Mouse (Mus musculus): ENCODE results near the gene Tmem126b. TPM values are rescaled to one million over a fixed set of nuclear protein-coding genes. Genes with fewer than 3 reads are reported as not detected.

Gene Tmem126b
- polyA plus RNA-seq, 1 experiment from 2014 or later, result 31.6 TPM

DNA sequence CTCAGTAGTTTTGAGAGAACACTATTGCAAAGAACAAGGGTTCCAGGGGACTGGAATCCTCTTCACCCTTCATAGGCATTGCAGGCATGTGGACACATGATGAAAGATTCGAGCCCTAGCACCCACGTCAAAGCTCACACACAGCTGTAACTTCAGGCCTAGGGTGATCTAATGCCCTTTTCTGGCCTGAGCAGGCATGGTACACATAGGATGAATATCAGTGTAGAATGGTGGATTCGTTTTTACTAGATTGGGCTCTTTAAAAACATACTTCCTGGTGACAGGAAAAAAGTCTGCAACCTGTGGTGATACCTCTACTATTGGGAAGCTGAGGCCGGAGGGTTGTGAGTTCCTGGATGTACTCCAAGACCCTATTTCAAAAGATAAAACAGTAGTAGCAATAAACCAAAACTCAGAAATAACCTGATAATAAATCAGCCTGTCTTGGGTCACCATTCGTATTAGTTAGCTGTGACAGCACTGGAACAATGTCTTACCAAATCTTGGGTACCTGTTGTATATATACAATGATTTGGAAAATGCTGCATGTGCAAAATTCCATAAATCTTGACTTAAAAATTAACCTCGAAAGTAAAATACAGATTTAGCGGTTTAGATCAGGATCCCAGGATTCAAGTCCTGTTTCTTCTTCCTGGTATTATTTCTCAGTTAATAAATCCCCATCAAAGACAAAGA lies 19.5 kb downstream of the Tmem126b start:
- Histone ChIP-seq H3K36me3 (peaks cover 4% of the 10 kb centered on the region; the same call in 1 of the 2 replicates), H3K27ac (peak overlapping the region; percentile 93; the same call in 1 of the 2 replicates), H3K4me3 (replicated peaks) (peak overlapping the region; percentile 88), H3K4me2 (peak overlapping the region; percentile 82), H3K4me1 (peaks cover 6% of the 10 kb centered on the region; the same call in 1 of the 2 replicates), H3K27me3 (replicated peaks) (no peaks in the 10 kb centered on the region), H3K9ac (peak overlapping the region; percentile 68; the same call in 1 of the 2 replicates), H3K9me3 (no peaks in the 10 kb centered on the region)
- 21% methylated on average over 7 of the region's 7 CpGs for WGBS
- ATAC-seq (ENCODE audit: insufficient read depth, low FRiP score, low read depth), result no peak

DNA sequence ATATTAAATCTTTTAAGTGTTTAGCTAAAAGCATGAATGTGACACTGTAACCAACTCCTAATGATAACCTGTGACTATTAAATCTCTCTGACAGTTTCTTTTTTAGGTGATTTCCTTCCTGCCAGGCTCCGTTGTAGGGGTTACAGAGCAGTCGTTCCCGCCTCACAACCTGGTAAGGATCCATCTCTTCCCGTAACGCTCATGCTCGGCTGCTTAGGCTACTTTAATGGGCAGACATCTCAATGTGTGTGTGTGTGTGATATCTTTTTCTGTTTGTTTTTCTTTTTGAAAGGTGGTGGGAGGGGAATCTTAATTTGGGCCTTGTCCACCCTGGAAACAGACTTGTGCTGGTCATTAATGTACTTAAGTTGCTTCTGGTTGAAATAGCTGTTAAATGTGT lies 31.6 kb downstream of the Tmem126b start:
- H3K36me3 ChIP-seq, result 0 out of 2 replicates have a peak, but pooled peaks cover 2% of the 10 kb centered on the region
- H3K4me3 ChIP-seq (replicated peaks), result peak overlapping the region; percentile 96
- peak overlapping the region; percentile 98; the same call in 1 of the 2 replicates for H3K27ac ChIP-seq
- ATAC-seq (ENCODE audit: insufficient read depth, low FRiP score, low read depth), result no peak
- H3K4me1 ChIP-seq, result no peaks in the 10 kb centered on the region
- no peaks in the 10 kb centered on the region for H3K9me3 ChIP-seq
- under 1% methylated on average over 6 of the region's 6 CpGs for WGBS
- peak overlapping the region; percentile 78 for H3K4me2 ChIP-seq
- H3K9ac ChIP-seq, result peak overlapping the region; percentile 99
- H3K27me3 ChIP-seq (replicated peaks), result no peaks in the 10 kb centered on the region

DNA sequence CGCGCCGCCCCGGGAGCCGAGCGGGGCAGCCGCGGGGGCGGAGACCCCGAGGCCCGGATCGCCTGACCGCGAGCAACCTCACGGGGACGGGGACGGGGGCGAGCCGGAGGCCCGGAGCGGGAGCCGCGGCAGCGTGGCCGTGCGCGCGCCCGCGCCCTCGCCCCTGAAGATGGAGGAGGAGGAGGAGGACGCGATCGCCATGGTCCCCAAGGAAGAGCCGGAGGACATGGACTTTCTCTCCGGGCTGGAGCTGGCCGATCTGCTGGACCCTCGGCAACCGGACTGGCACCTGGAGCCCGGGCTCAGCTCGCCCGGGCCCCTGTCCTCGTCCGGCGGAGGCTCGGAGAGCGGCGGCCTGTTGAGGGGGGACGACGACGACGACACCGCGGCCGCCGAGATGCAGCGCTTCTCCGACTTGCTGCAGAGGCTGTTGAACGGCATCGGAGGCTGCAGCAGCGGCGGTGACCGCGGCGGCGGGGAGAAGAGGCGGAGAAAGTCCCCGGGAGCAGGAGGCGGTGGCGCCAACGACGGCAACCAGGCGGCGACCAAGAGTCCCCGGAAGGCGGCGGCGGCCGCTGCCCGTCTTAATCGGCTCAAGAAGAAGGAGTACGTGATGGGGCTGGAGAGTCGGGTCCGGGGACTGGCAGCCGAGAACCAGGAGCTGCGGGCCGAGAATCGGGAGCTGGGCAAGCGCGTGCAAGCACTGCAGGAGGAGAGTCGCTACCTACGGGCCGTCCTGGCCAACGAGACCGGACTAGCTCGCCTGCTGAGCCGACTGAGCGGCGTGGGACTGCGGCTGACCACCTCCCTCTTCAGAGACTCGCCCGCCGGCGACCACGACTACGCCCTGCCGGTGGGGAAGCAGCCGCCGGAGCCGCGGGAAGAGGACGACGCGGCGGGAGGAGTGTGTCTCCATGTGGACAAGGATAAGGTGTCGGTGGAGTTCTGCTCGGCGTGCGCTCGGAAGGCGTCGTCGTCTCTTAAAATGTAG lies 32.4 kb downstream of the Tmem126b start:
- no peaks in the 10 kb centered on the region for H3K27me3 ChIP-seq (replicated peaks)
- peak overlapping the region; percentile 96 for H3K4me3 ChIP-seq (replicated peaks)
- ATAC-seq (ENCODE audit: insufficient read depth, low FRiP score, low read depth), result peak; percentile 57
- H3K27ac ChIP-seq, result peak overlapping the region; percentile 98
- peak overlapping the region; percentile 78 for H3K4me2 ChIP-seq
- WGBS, result under 1% methylated on average over 121 of the region's 123 CpGs
- no peaks in the 10 kb centered on the region for H3K4me1 ChIP-seq
- no peaks in the 10 kb centered on the region for H3K9me3 ChIP-seq
- peak overlapping the region; percentile 99 for H3K9ac ChIP-seq
- no peaks in the 10 kb centered on the region for H3K36me3 ChIP-seq

DNA sequence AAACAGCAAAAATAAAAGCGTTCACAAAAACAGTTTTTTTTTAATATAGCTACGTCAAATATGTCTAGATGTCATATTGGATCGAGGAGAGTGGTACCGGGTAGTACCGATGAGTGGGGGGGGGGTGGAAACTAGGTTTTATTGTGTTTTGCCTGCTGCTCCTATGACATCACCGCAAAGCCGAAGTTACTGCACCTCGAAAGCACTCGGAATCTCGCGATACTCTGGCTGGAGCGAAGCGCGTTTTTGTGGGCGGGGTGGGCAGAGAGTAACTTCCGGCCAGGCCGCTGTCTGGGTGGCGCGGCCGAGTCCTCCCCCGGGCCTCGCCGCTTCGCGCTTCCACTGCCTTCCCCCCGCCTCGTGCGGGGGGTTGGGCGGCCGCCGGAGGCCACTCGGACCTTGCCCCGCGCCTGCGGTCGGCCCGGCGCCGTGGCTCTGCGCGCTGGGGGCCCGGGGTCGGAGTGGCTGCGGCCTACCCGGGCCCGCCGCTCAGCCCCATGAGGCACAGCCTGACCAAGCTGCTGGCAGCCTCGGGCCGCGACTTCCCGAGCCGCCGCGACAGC lies 33.2 kb downstream of the Tmem126b start, which contains the start of gene Crebzf:
Crebzf (plus strand) TSS at position 212 of the 563 bp plus-strand sequence.
- WGBS, result under 1% methylated on average over 49 of the region's 54 CpGs
- Histone ChIP-seq H3K27me3 (replicated peaks) (no peaks in the 10 kb centered on the region), H3K9me3 (no peaks in the 10 kb centered on the region), H3K4me3 (replicated peaks) (peak within 1 kb of the TSS; percentile 96), H3K27ac (peak within 1 kb of the TSS; percentile 98), H3K4me1 (no peaks in the 10 kb centered on the region), H3K36me3 (no peaks in the 10 kb centered on the region), H3K4me2 (peak within 1 kb of the TSS; percentile 78), H3K9ac (peak within 1 kb of the TSS; percentile 99)
- peak; percentile 94 for ATAC-seq (ENCODE audit: insufficient read depth, low FRiP score, low read depth)

DNA sequence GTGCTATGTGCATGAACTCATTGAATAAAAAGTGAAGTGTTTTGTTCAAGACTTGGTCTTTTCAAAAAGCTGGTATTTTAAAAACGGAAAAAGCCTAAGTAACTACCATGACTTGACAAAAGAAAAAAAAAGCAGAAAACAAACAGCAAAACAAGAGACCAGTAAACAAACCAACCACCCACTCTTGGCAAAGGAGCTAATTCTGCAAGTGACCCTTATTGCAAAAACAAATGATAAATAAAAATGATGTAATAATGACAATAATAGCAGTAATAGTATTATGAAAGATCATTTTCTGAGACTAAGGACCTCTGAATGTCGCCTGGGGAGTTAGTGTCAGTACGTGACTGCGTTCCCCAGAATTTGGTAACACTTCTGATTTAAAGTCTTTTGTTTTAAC lies 33.7 kb downstream of the Tmem126b start:
- H3K36me3 ChIP-seq, result no peaks in the 10 kb centered on the region
- no peak for ATAC-seq (ENCODE audit: insufficient read depth, low FRiP score, low read depth)
- H3K4me3 ChIP-seq (replicated peaks), result peak overlapping the region; percentile 96
- 16% methylated on average over 4 of the region's 4 CpGs for WGBS
- H3K4me1 ChIP-seq, result no peaks in the 10 kb centered on the region
- no peak overlapping the region for H3K9ac ChIP-seq
- H3K27me3 ChIP-seq (replicated peaks), result no peaks in the 10 kb centered on the region
- H3K9me3 ChIP-seq, result no peaks in the 10 kb centered on the region
- H3K4me2 ChIP-seq, result peak overlapping the region; percentile 78
- peak overlapping the region; percentile 54; the same call in 1 of the 2 replicates for H3K27ac ChIP-seq

DNA sequence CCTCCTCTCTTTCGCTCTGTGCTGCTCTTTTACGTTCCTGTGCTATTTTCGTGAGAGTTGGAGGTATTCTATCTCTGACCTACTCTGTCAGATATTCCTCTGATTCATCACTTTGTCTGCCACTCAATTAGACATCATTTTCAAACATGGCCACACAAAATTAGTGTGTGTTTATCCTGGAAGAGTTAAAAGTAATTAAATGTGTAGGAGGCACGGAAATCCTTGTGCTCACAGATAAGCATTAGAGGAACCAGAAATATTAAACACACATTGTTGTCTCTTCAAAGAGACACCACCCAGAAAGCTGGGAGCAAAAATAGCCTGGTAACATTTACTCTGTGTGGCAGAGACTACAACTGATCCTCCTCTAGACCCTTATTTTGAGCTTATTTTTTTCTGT lies 35.8 kb downstream of the Tmem126b start:
- no peak overlapping the region for H3K27ac ChIP-seq
- H3K4me3 ChIP-seq (replicated peaks), result no peak overlapping the region
- no peak overlapping the region for H3K9ac ChIP-seq
- no peaks in the 10 kb centered on the region for H3K36me3 ChIP-seq
- no peaks in the 10 kb centered on the region for H3K4me1 ChIP-seq
- no peak for ATAC-seq (ENCODE audit: insufficient read depth, low FRiP score, low read depth)
- H3K4me2 ChIP-seq, result no peak overlapping the region
- no peaks in the 10 kb centered on the region for H3K9me3 ChIP-seq
- whole genome bisulfite sequencing, result 75% methylated on average over 4 of the region's 4 CpGs
- H3K27me3 ChIP-seq (replicated peaks), result no peaks in the 10 kb centered on the region

DNA sequence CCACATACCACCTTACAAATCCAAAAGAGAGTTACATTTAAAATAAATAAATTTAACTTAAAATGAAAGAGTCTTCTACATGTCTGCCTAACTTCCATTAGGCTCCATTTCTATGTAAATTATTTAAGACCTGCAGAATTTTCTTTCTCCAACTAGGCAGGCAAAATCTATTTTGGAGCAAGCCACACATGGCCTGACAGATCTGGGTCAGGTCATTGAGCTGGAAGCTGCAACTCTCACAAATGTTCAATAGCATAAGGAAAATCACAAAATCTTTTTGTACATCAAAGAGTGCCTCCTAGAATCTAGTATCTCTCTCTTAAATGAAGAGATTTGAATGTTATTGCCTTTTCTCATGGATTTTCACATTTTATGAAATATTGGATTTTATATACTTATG lies 43.6 kb downstream of the Tmem126b start:
- Histone ChIP-seq H3K27ac (no peak overlapping the region), H3K9me3 (no peaks in the 10 kb centered on the region), H3K4me1 (0 out of 2 replicates have a peak, but pooled peaks cover 1% of the 10 kb centered on the region), H3K27me3 (replicated peaks) (no peaks in the 10 kb centered on the region), H3K36me3 (no peaks in the 10 kb centered on the region), H3K4me3 (replicated peaks) (no peak overlapping the region), H3K9ac (no peak overlapping the region), H3K4me2 (no peak overlapping the region)
- no peak for ATAC-seq (ENCODE audit: insufficient read depth, low FRiP score, low read depth)

DNA sequence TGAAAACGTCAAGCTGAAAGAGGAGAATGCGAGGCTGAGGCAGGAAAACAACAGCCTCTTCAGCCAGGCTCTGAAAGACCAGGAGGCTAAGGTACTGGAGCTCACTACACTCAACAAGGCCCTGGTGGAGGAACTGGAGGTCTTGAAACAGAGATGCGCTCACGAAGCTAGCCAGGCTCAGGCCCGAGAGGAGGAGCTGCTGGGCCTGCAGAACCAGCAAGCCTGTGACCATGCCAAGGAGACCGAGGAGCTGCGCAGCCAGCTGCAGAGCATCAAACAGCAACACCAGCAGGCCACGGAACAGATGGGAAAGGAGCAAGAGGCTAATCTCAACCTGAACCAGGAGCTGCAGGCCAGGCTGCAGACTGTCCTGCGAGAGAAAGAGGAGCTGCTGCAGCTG lies 48.8 kb downstream of the Tmem126b start:
- WGBS, result 42% methylated on average over 9 of the region's 9 CpGs

DNA sequence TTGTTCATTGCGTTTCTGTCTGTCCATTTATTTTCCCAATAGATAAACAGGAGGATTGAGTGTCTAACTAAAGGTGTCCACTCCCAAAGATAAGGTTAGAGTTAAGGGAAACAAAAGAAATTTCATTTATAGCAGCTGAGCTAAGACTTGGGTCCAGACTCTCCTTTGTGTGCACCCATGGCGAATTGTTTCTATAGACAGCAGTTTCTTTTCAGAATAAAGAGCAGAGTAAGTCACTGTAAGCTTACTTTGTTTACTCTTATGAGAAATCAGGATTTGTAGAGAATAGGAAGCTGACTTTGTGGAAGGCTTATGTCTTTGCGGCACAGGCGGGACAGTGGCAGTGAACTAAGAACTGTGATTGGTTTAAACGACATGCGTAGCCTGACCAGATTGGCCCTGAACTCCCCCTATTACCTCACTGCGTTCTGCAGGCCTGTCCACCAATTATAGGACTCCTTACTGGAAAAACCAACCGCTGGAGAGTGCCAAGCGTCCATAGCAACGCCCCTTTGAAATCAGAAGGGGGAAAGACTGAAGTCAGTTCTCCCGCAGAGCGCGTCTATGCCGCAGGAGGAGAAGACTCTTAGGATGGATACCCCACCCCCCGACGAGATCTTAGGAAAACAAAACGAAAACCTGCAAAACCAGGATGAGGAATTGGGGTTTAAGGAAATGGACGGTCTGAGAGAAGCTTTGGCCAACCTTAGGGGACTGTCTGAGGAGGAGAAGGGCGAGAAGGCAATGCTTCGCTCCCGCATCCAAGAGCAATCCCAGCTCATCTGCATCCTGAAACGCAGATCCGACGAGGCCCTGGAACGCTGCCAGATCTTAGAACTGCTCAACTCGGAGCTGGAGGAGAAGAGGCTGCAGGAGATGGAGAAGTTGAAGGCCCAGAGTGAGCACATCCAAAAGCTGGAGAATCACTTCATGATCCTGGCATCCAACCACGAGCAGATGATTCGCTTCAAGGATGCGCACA lies 49.5 kb downstream of the Tmem126b start, which contains the start of gene Ccdc89:
Ccdc89 (plus strand) TSS at position 558 of the 982 bp plus-strand sequence.
- Histone ChIP-seq H3K27ac (peak within 1 kb of the TSS; percentile 57; the same call in 1 of the 2 replicates), H3K9me3 (no peaks in the 10 kb centered on the region), H3K27me3 (replicated peaks) (no peaks in the 10 kb centered on the region), H3K4me2 (peak within 1 kb of the TSS; percentile 64), H3K4me3 (replicated peaks) (peak within 1 kb of the TSS; percentile 41), H3K4me1 (peaks cover 8% of the 10 kb centered on the region; the same call in 1 of the 2 replicates), H3K36me3 (no peaks in the 10 kb centered on the region), H3K9ac (no peak within 1 kb of the TSS)
- peak; percentile 100 for ATAC-seq (ENCODE audit: insufficient read depth, low FRiP score, low read depth)
- WGBS, result 20% methylated on average over 29 of the region's 29 CpGs

More for the DNA sequence above, 48.8 kb downstream of the Tmem126b start:
- no peak for ATAC-seq (ENCODE audit: insufficient read depth, low FRiP score, low read depth)
- Histone ChIP-seq H3K9ac (no peak overlapping the region), H3K36me3 (no peaks in the 10 kb centered on the region), H3K27me3 (replicated peaks) (no peaks in the 10 kb centered on the region), H3K4me1 (peaks cover 8% of the 10 kb centered on the region; the same call in 1 of the 2 replicates), H3K9me3 (no peaks in the 10 kb centered on the region), H3K27ac (0 out of 2 replicates have a peak overlapping the region, but pooled peaks have one; percentile 31), H3K4me3 (replicated peaks) (peak overlapping the region; percentile 41), H3K4me2 (peak overlapping the region; percentile 64)

Measured in stomach, embryonic 15.5 days (tissue).